Mouse (Mus musculus) brain, embryonic 14.5 days (tissue): Measurements from ENCODE around the gene Tuba8.

Source experiments
- CTCF ChIP-seq: fragments of 200-500 bp; IDR thresholded peaks from 2 replicates; pipeline ENCODE4 v1.5.1; 2012; ENCODE audit warnings: inconsistent platforms, mild to moderate bottlenecking, moderate library complexity, borderline replicate concordance; ENCODE audit not compliant: insufficient read depth, insufficient read length; ENCODE audit errors: extremely low read depth
- POLR2A ChIP-seq: fragments of 200-500 bp; IDR thresholded peaks from 2 replicates; pipeline ENCODE4 v1.6.1; 2012; ENCODE audit warnings: mild to moderate bottlenecking, inconsistent platforms, borderline replicate concordance; ENCODE audit not compliant: poor library complexity, insufficient read depth, insufficient read length, severe bottlenecking; ENCODE audit errors: extremely low read depth

DNA sequence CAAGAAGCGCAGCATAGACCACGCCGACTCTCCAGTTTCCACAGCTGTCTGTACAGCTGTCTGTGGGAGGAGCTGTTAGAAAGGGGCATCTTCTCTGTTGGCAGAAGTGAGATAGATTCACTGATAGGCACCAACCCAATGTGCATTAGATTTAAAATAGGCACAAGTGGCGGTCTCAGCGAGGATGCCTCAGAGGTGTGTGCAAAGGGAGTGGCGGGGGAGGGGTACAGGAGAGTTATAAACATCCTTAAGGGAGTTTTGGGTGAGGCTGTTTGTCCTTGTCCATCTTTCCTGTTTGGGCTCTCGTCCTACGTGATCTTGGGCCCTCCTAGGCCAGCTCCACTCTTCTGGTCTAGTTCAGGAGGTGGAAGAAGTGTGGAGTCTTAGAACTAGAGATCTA lies 17.9 kb downstream of the Tuba8 start:
- TF ChIP-seq CTCF: no peak
- no peak for TF ChIP-seq POLR2A
